Mouse (Mus musculus): ENCODE data around the gene 2810408A11Rik.
"Not testable (repeated sequence)": the region's sequence is repeated elsewhere in the genome, so short reads cannot be mapped to it uniquely, and the experiment has no call there.

2810408A11Rik gene

DNA sequence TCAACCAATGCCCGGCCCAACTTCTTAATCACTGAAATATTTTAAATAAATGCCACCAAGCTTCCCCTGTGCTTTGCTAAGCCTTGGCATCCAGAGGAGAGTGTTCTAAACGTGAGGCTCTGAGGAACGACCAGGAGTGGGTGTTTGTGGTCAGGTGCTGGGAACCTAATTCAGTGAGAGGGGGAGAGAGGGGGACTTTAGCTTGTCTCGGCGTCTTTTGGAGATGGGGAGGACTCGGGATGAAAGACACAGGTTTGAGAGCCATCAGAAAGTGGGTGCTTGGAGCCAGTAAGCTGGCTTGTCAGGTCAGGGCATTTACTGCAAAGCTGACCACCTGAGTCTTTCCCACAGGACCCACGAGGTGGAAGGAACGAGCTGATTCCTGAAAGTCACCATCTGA lies 31.0 kb upstream of the 2810408A11Rik start:
- no peak for DNase-seq (ENCODE audit: low read depth)

DNA sequence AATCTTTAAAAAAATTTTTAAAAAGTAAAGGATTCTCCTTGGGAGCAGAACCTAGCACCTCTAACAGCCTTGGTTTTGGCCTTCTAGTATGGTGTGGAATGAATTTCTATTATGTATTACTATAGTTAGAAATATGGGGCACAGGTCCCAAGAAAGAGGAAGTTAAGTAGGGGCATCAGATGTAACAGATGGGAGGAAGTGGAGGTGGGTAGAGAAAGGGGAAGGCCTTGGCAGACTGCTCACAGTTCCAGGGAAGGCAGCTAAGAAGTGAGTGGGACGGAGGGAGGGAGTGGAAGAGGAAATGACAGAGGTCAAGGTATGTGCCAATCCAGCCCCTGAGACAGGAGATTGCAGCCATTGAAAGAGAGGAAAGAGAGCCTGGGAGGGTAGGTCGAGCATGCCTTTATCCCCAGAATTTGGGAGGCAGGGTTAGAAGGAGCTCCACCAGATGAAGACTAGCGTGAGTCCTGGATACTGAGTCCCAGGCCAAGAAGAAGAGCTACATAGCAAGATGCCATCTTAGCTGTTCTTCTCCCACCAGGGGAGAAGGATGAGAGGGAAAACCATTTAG lies 30.3 kb upstream of the 2810408A11Rik start:
- DNase-seq (ENCODE audit: low read depth), result no peak

GRCm38 (mm10) chr11:69930176-69930575 lies 29.4 kb upstream of the 2810408A11Rik start:
- not testable (repeated sequence) for DNase-seq (ENCODE audit: low read depth)

GRCm38 (mm10) chr11:69929712-69930111 lies 28.9 kb upstream of the 2810408A11Rik start:
- DNase-seq (ENCODE audit: low read depth), result no peak

- DNase-seq (ENCODE audit: low read depth), result no peak
Measured at GRCm38 (mm10) chr11:69927501-69927900, 26.7 kb upstream of the 2810408A11Rik start.

DNA sequence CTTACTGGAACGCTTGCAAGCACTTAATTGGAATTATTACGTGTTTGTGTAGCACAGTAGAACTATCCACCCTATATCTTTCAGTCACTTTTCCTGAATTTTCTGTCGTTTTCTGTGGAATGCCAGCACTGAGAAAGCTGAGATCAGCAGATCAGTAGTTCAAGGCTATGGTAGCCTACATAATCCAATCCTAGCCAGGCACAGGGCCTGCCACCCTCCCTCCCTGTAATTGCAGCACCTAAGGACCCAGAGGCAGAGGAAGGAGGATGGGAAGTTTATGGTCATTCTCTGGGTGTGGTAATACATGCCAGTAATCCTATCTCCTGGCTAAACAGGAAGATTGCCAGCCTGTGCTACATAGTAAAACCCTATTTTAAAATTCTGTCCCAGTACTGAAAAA lies 22.0 kb upstream of the 2810408A11Rik start:
- no peak for DNase-seq (ENCODE audit: low read depth)

DNA sequence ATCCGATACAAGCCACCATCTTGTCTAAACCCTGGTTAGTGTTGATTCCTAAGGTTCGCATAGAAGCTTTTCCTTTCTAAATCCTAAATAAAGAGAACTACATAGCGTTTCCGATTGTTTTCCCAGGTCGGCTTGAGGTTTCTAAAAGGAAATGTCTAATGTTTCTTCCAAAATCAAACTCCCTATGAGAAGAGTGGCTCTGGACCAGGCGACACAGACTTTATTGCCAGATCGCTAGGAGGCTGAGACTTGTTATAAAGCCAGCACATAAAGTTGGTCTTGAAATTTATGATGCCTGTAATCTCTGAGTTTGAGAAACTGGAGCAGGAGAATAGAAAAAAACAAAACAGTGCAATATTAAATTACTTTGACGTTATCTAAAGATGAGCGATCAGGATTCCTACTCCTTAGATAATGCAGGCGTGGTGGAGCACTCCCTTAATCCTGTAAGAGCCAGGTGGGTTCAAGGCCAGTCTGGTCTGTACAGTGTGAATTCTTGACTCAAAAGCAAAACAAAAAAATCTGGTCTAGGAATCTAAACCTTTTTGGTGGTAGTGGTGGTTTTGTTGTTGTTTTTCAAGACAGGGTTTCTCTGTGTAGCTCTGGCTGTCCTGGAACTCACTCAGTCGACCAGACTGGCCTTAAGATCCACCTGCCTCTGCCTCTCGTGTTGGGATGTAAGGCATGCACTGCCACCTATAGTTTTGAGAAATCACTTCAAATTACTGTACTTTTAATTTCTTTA lies 21.4 kb upstream of the 2810408A11Rik start:
- no peak for DNase-seq (ENCODE audit: low read depth)

- peak; percentile 100 for DNase-seq (ENCODE audit: low read depth)
Measured at GRCm38 (mm10) chr11:69921114-69922011, 20.6 kb upstream of the 2810408A11Rik start, which contains the start of gene Eif5a. TSS of gene Eif5a (minus strand) at chr11:69921958.

- DNase-seq (ENCODE audit: low read depth), result no peak
Measured at GRCm38 (mm10) chr11:69920266-69921031, 19.7 kb upstream of the 2810408A11Rik start.

- peak; percentile 79 for DNase-seq (ENCODE audit: low read depth)
Measured at GRCm38 (mm10) chr11:69919661-69920265, 19.0 kb upstream of the 2810408A11Rik start.

DNA sequence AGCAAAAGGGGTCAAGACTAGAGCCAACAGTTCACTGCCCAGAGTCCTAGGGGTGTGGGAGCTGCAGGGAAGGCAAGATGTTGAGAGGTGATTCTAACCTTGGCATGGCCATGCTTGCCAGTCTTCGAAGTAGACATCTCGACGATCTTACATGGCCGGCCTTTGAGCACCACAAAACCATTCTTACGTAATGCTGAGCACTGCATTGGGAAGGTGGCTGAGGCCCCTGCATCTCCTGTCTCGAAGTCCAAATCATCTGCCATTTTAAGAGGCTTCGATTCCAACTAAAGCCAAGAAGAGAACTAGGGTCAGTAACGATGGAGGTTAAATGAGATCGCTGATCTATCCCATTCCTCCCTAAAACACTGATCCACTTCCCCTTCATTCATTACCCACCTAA lies 18.3 kb upstream of the 2810408A11Rik start:
- no peak for DNase-seq (ENCODE audit: low read depth)

- DNase-seq (ENCODE audit: low read depth), result no peak
Measured at GRCm38 (mm10) chr11:69918118-69918517, 17.3 kb upstream of the 2810408A11Rik start.

- no peak for DNase-seq (ENCODE audit: low read depth)
Measured at GRCm38 (mm10) chr11:69917379-69917948, 16.7 kb upstream of the 2810408A11Rik start.

DNA sequence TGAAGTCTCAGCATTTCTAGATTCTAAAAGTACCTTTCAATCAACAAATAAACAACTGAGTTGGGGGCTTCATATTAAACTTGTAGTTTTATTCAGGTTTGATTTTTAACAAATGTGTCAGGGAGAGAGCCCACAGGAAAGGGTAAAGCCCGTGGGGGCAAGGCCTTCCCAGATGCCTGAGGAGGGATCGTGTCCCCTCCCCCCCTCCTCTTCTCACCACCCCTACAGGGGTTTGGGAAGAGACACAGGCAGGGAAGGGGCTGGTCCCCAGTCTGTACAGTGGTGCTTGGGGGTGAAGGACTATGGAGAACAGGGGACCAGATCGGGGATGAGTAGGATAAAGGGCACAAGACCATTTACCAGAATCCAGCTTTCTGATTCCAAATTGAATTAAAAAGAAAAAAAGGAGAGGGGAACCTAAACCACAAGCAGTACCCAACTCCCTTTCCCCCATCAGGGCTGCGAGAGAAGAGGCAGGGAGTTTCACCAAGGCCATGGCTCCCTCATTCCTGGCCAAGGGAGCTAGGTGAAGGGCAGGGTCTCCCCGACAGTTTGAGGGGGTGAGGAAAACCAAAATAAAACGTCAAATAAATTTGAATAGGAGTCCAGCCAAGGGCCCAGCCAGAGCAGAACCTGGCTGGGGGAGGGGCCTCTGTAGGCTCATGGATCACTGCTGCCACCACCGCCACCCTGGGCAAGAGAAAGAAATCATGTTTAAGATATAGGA lies 16.0 kb upstream of the 2810408A11Rik start:
- not testable (repeated sequence) for DNase-seq (ENCODE audit: low read depth)

- DNase-seq (ENCODE audit: low read depth), result no peak
Measured at GRCm38 (mm10) chr11:69915667-69916627, 15.2 kb upstream of the 2810408A11Rik start.

DNA sequence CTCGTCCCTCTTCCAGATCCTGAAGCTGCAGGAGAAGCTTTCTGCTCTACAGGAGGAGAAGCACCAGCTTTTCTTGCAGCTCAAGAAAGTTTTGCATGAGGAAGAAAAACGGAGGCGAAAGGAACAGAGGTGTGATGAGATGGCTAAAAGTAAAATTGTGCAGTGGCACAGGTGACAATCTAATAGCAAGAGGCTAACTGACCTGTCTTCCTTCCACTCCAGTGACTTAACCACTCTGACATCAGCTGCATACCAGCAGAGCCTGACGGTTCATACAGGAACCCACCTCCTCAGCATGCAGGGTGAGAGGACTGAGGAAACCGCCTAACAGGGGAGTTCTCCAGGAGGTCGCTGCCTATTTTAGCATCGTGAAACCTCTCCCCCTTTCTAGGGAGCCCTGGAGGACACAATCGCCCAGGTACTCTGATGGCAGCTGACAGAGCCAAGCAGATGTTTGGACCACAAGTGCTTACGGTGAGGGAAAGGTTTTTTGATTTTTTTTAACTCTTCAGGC lies 14.2 kb upstream of the 2810408A11Rik start:
- DNase-seq (ENCODE audit: low read depth), result no peak

DNA sequence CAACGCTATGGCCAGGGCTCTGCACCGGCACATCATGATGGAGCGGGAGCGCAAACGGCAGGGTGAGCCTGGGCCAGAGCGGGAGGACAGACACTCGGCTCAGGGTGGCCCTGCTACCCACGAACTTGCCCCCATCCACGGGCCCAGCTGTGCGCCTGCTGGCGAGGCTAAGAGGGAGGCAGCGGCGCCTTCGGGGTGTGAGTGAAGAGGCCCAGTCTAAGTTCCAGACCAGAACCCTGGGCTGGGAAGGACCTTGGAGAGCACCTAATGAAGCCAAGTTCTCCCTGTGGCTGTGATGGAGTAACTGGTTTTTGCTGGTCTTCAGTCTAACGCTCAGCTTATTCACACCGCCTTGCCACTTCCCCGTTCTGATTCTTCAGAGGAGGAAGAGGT lies 13.6 kb upstream of the 2810408A11Rik start:
- no peak for DNase-seq (ENCODE audit: low read depth)

- DNase-seq (ENCODE audit: low read depth), result peak; percentile 91
Measured at GRCm38 (mm10) chr11:69913554-69914371, 13.0 kb upstream of the 2810408A11Rik start, which contains the start of gene Gps2. TSS of gene Gps2 (plus strand) at chr11:69913888.

Measured in c-Kit-positive CD71-negative TER-119-negative erythroid progenitor cells, embryonic 14.5 days (primary cell).